Mouse (Mus musculus) lung, embryonic 14.5 days (tissue): Measurements from ENCODE around the gene Sparc. TPM values are rescaled to one million over a fixed set of nuclear protein-coding genes. Genes with fewer than 3 reads are reported as not detected.
A peak's percentile ranks its signal among the peaks of the same experiment; 100 is the strongest.

Experiments
- ATAC-seq: fragments of 200-750 bp; cut with Nextera tagmentation; 2 replicates; pipeline ENCODE4 v1.8.0; 2017; ENCODE audit warnings: mild to moderate bottlenecking, moderate TSS enrichment, moderate library complexity; ENCODE audit not compliant: insufficient read depth
- DNase-seq: peaks from one replicate; pipeline ENCODE4 v3.0.0-alpha.2; 2015
- H3K27ac ChIP-seq: fragments of 300-500 bp; sonication (generic); 2 replicates; pipeline ENCODE4 v1.5.1; 2014; ENCODE audit warnings: low read depth, mild to moderate bottlenecking, moderate library complexity
- H3K27me3 ChIP-seq: fragments of 300-500 bp; sonication (generic); 2 replicates; pipeline ENCODE4 v1.6.1; 2014; ENCODE audit warnings: low read length, control low read depth; ENCODE audit not compliant: insufficient read depth
- H3K36me3 ChIP-seq: fragments of 300-500 bp; sonication (generic); 2 replicates; pipeline ENCODE4 v1.6.1; 2014; ENCODE audit warnings: control low read depth; ENCODE audit not compliant: insufficient read depth
- H3K4me1 ChIP-seq: fragments of 300-500 bp; sonication (generic); 2 replicates; pipeline ENCODE4 v1.6.1; 2014; ENCODE audit warnings: antibody characterized with exemption, control low read depth; ENCODE audit not compliant: insufficient read depth
- H3K4me2 ChIP-seq: fragments of 300-500 bp; sonication (generic); 2 replicates; pipeline ENCODE4 v1.6.1; 2014; ENCODE audit warnings: mild to moderate bottlenecking
- H3K4me3 ChIP-seq: fragments of 300-500 bp; sonication (generic); 2 replicates; pipeline ENCODE4 v1.5.1; 2014; ENCODE audit warnings: low read depth, low read length
- H3K9ac ChIP-seq: fragments of 300-500 bp; sonication (generic); 2 replicates; pipeline ENCODE4 v1.6.1; 2014
- H3K9me3 ChIP-seq: fragments of 300-500 bp; sonication (generic); 2 replicates; pipeline ENCODE4 v1.6.1; 2016; ENCODE audit warnings: low read depth, low read length, control low read depth
- CTCF ChIP-seq: IDR thresholded peaks from 2 replicates; pipeline ENCODE4 v1.5.1; 2016; ENCODE audit warnings: antibody characterized with exemption, low read depth
- WGBS: fragments of 180-500 bp; shearing (Covaris S2); extraction: QIAGEN DNeasy Blood & Tissue Kit; methylation state at CpG from one replicate; pipeline ENCODE4 v1.1.7; 2014; 5-methylcytosine and 5-hydroxymethylcytosine counted together
- polyA plus RNA-seq: library from polyadenylated mRNA; unstranded; fragments of >200 nt; fragmentation: Nextera tagmentation; extraction: Ambion mirVana; gene quantifications from 2 replicates; pipeline ENCODE4 v1.2.1, GENCODE M21; 2014

The Sparc gene
- polyA plus RNA-seq, 1 experiment from 2014 or later, result 1,429 TPM

GRCm38 (mm10) chr11:55365840-55366239 lies 57.1 kb downstream of the Sparc start:
- Histone ChIP-seq H3K4me3 (no peak overlapping the region), H3K4me1 (no peaks in the 10 kb centered on the region), H3K9ac (no peak overlapping the region), H3K27ac (no peak overlapping the region), H3K27me3 (no peaks in the 10 kb centered on the region), H3K9me3 (no peaks in the 10 kb centered on the region), H3K4me2 (no peak overlapping the region), H3K36me3 (no peaks in the 10 kb centered on the region)
- ATAC-seq (no peak), DNase-seq (no peak)
- TF ChIP-seq CTCF, result no peak
- WGBS, result 71% methylated on average over 5 of the region's 5 CpGs

- no peak for ATAC-seq
- Histone ChIP-seq H3K27ac (no peak overlapping the region), H3K4me3 (no peak overlapping the region), H3K9ac (no peak overlapping the region), H3K4me2 (no peak overlapping the region), H3K9me3 (no peaks in the 10 kb centered on the region), H3K4me1 (no peaks in the 10 kb centered on the region), H3K36me3 (no peaks in the 10 kb centered on the region), H3K27me3 (no peaks in the 10 kb centered on the region)
- no peak for TF ChIP-seq CTCF
- 54% methylated on average over 4 of the region's 4 CpGs for WGBS
- DNase-seq, result no peak
Measured at GRCm38 (mm10) chr11:55365242-55365641, 57.7 kb downstream of the Sparc start.

GRCm38 (mm10) chr11:55364662-55365061 lies 58.3 kb downstream of the Sparc start:
- WGBS, result 83% methylated on average over 3 of the region's 3 CpGs
- Histone ChIP-seq H3K27ac (no peak overlapping the region), H3K9ac (no peak overlapping the region), H3K9me3 (no peaks in the 10 kb centered on the region), H3K4me1 (no peaks in the 10 kb centered on the region), H3K36me3 (no peaks in the 10 kb centered on the region), H3K4me2 (no peak overlapping the region), H3K27me3 (no peaks in the 10 kb centered on the region), H3K4me3 (no peak overlapping the region)
- ATAC-seq (no peak), DNase-seq (no peak)
- TF ChIP-seq CTCF, result no peak

- WGBS, result 40% methylated on average over 15 of the region's 15 CpGs
- Histone ChIP-seq H3K4me2 (peak overlapping the region; percentile 44), H3K36me3 (no peaks in the 10 kb centered on the region), H3K27me3 (no peaks in the 10 kb centered on the region), H3K4me1 (no peaks in the 10 kb centered on the region), H3K27ac (no peak overlapping the region), H3K9me3 (no peaks in the 10 kb centered on the region), H3K9ac (no peak overlapping the region), H3K4me3 (no peak overlapping the region)
- peak; percentile 77; the same call in 1 of the 2 replicates for ATAC-seq
- DNase-seq, result peak; percentile 82
- TF ChIP-seq CTCF, result no peak
Measured at GRCm38 (mm10) chr11:55358094-55358783, 64.7 kb downstream of the Sparc start.

GRCm38 (mm10) chr11:55356846-55357245 lies 66.1 kb downstream of the Sparc start:
- H3K27me3 ChIP-seq, result no peaks in the 10 kb centered on the region
- DNase-seq, result no peak
- TF ChIP-seq CTCF, result no peak
- WGBS, result 92% methylated on average over 2 of the region's 2 CpGs
- no peaks in the 10 kb centered on the region for H3K4me1 ChIP-seq
- no peak overlapping the region for H3K4me3 ChIP-seq
- no peaks in the 10 kb centered on the region for H3K36me3 ChIP-seq
- H3K9me3 ChIP-seq, result no peaks in the 10 kb centered on the region
- H3K4me2 ChIP-seq, result no peak overlapping the region
- H3K27ac ChIP-seq, result no peak overlapping the region
- no peak for ATAC-seq
- no peak overlapping the region for H3K9ac ChIP-seq

Other genes with a start within 250 kb of the Sparc start
- 1.1 and 1.2 TPM in 2 replicates for gene Slc36a2, start 238.1 kb downstream of the Sparc start, polyA plus RNA-seq
- gene Slc36a1, start 218.8 kb downstream of the Sparc start, polyA plus RNA-seq, result 1.9 and 2.4 TPM in 2 replicates
- gene Fat2, start 86.6 kb downstream of the Sparc start, polyA plus RNA-seq, result 0.29 and 0.53 TPM in 2 replicates
- 506 and 535 TPM in 2 replicates for gene Atox1, start 38.1 kb upstream of the Sparc start, polyA plus RNA-seq
- 203 and 217 TPM in 2 replicates for gene G3bp1, start 46.5 kb upstream of the Sparc start, polyA plus RNA-seq
- not detected in 2 replicates for gene Glra1, start 185.0 kb upstream of the Sparc start, polyA plus RNA-seq